Mouse (Mus musculus) gastrocnemius, postnatal 36 days (tissue): ENCODE results near the gene Fam53a. TPM values are rescaled to one million over a fixed set of nuclear protein-coding genes. Genes with fewer than 3 reads are reported as not detected.

Experiments
- DNase-seq, 2 experiments: peaks; one replicate each; pipeline ENCODE4 v3.0.0; 2022
- intact Hi-C: fragments of 180-260 bp; cut with DNase I; formaldehyde crosslinking; loops from one replicate; pipeline ENCODE4 v1.15.1; 2025
- long read RNA-seq, 2 experiments: library from polyadenylated mRNA; stranded (forward); transcript quantifications; one replicate each; pipeline ENCODE4 v2.0.0; 2021
- total RNA-seq, 2 experiments: library from RNA; stranded (reverse); gene quantifications; 2 replicates each; pipeline ENCODE4 v1.2.3; 2021

Fam53a gene
- total RNA-seq = 10 to 100 TPM; 56.9 to 61.8 TPM
- long read RNA-seq, experiment 1, transcript Fam53a-202 (6 exons, 2,009 nt) = major isoform, 21 of 54 reads
- long read RNA-seq, experiment 1, partial matches to known transcripts = 14 of 54 reads
- long read RNA-seq, experiment 1, other reads (novel, unspliced or antisense) = 16 of 54 reads
- long read RNA-seq, experiment 2, transcript Fam53a-201 (5 exons, 2,346 nt) = minor isoform, 5 of 68 reads
- long read RNA-seq, experiment 2, transcript Fam53a-202 (6 exons, 2,009 nt) = major isoform, 26 of 68 reads
- long read RNA-seq, experiment 2, partial matches to known transcripts = 9 of 68 reads
- long read RNA-seq, experiment 2, other reads (novel, unspliced or antisense) = 26 of 68 reads

- DNase-seq = peak; percentile 100
- intact Hi-C loops = no loop called here
Measured at GRCm38 (mm10) chr5:33629301-33629987, at the start of gene Fam53a, which contains the start of gene Gm9903. Gene Fam53a, minus strand, starts transcription at chr5:33629635. Gene Gm9903, plus strand, starts transcription at chr5:33629925.

GRCm38 (mm10) chr5:33678244-33678643 lies 48.8 kb upstream of the Fam53a start:
- intact Hi-C loops = loop anchor here (5.0 kb wide), 1 partner anchor 274 kb away; no protein-coding TSS in a partner anchor
- no peak for DNase-seq

GRCm38 (mm10) chr5:33675964-33676363 lies 46.5 kb upstream of the Fam53a start:
- intact Hi-C loops = loop anchor here (2.0 to 5.0 kb wide), 2 partner anchors 63 to 276 kb away; no protein-coding TSS in a partner anchor
- DNase-seq = no peak

GRCm38 (mm10) chr5:33674439-33674838 lies 45.0 kb upstream of the Fam53a start:
- no peak for DNase-seq
- intact Hi-C loops = loop anchor here (2.0 kb wide), 1 partner anchor 64 kb away; no protein-coding TSS in a partner anchor

- intact Hi-C loops = no loop called here
- no peak for DNase-seq
Measured at GRCm38 (mm10) chr5:33671659-33672058, 42.2 kb upstream of the Fam53a start.

- no peak for DNase-seq
- intact Hi-C loops = no loop called here
Measured at GRCm38 (mm10) chr5:33668223-33668622, 38.8 kb upstream of the Fam53a start.

GRCm38 (mm10) chr5:33658664-33659050 lies 29.2 kb upstream of the Fam53a start:
- no peak for DNase-seq
- intact Hi-C loops = loop anchor here (10.0 kb wide), 1 partner anchor 526 kb away; the partner anchor contains the start of gene Mxd4

GRCm38 (mm10) chr5:33657787-33658663 lies 28.6 kb upstream of the Fam53a start, which contains the start of the genes Tacc3 and Tmem129:
Gene Tacc3, plus strand, starts transcription at chr5:33658128.
Gene Tmem129, minus strand, starts transcription at chr5:33658416.
- DNase-seq = peak; percentile 95 to 96
- intact Hi-C loops = loop anchor here (10.0 kb wide), 1 partner anchor 527 kb away; the partner anchor contains the start of gene Mxd4

- DNase-seq = peak in 1 of 2 experiments; percentile 60
- intact Hi-C loops = loop anchor here (10.0 kb wide), 1 partner anchor 527 kb away; the partner anchor contains the start of gene Mxd4
Measured at GRCm38 (mm10) chr5:33657251-33657786, 27.9 kb upstream of the Fam53a start.

- intact Hi-C loops = loop anchor here (10.0 kb wide), 1 partner anchor 528 kb away; the partner anchor contains the start of gene Mxd4
- DNase-seq = no peak
Measured at GRCm38 (mm10) chr5:33656739-33657138, 27.3 kb upstream of the Fam53a start.

GRCm38 (mm10) chr5:33655251-33655840 lies 25.9 kb upstream of the Fam53a start:
- DNase-seq = no peak
- intact Hi-C loops = loop anchor here (10.0 kb wide), 1 partner anchor 529 kb away; the partner anchor contains the start of gene Mxd4

- intact Hi-C loops = loop anchor here (10.0 kb wide), 1 partner anchor 530 kb away; the partner anchor contains the start of gene Mxd4
- no peak for DNase-seq
Measured at GRCm38 (mm10) chr5:33654424-33654823, 25.0 kb upstream of the Fam53a start.

- intact Hi-C loops = loop anchor here (10.0 kb wide), 1 partner anchor 532 kb away; the partner anchor contains the start of gene Mxd4
- DNase-seq = no peak
Measured at GRCm38 (mm10) chr5:33652783-33653173, 23.3 kb upstream of the Fam53a start.

- DNase-seq = peak; percentile 94 to 96
- intact Hi-C loops = loop anchor here (10.0 kb wide), 1 partner anchor 533 kb away; the partner anchor contains the start of gene Mxd4
Measured at GRCm38 (mm10) chr5:33651921-33652782, 22.7 kb upstream of the Fam53a start, which contains the start of gene Slbp. Gene Slbp, minus strand, starts transcription at chr5:33652574.

- DNase-seq = no peak
- intact Hi-C loops = loop anchor here (10.0 kb wide), 1 partner anchor 533 kb away; the partner anchor contains the start of gene Mxd4
Measured at GRCm38 (mm10) chr5:33651541-33651920, 22.1 kb upstream of the Fam53a start.

GRCm38 (mm10) chr5:33651017-33651416 lies 21.6 kb upstream of the Fam53a start:
- no peak for DNase-seq
- intact Hi-C loops = loop anchor here (10.0 kb wide), 1 partner anchor 534 kb away; the partner anchor contains the start of gene Mxd4

GRCm38 (mm10) chr5:33640652-33641051 lies 11.2 kb upstream of the Fam53a start:
- intact Hi-C loops = no loop called here
- DNase-seq = peak in 1 of 2 experiments; percentile 30

GRCm38 (mm10) chr5:33638826-33639225 lies 9.4 kb upstream of the Fam53a start:
- DNase-seq = no peak
- intact Hi-C loops = no loop called here
